Mouse (Mus musculus) forelimb bud, embryonic 11.5 days (tissue): ENCODE measurements around the gene Plxnd1.

Experiments used
- DNase-seq: peaks from one replicate; pipeline ENCODE4 v3.0.0-alpha.2; 2012; ENCODE audit warnings: low read depth, low spot score

The Plxnd1 gene

GRCm38 (mm10) chr6:115999227-115999626, 4.4 kb upstream of the Plxnd1 start:
- DNase-seq: no peak

- no peak for DNase-seq
Measured at GRCm38 (mm10) chr6:115998758-115999157, 4.0 kb upstream of the Plxnd1 start.

- no peak for DNase-seq
Measured at GRCm38 (mm10) chr6:115997726-115998311, 3.0 kb upstream of the Plxnd1 start.

- no peak for DNase-seq
Measured at GRCm38 (mm10) chr6:115996171-115996851, 1.5 kb upstream of the Plxnd1 start.

- DNase-seq: no peak
Measured at GRCm38 (mm10) chr6:115995531-115995941, 731 bp upstream of the Plxnd1 start.

- DNase-seq: no peak
Measured at GRCm38 (mm10) chr6:115994146-115994876, 494 bp downstream of the Plxnd1 start.

- DNase-seq: no peak
Measured at GRCm38 (mm10) chr6:115993463-115994145, 1.2 kb downstream of the Plxnd1 start.

- no peak for DNase-seq
Measured at GRCm38 (mm10) chr6:115992981-115993380, 1.8 kb downstream of the Plxnd1 start.

GRCm38 (mm10) chr6:115991881-115992620, 2.8 kb downstream of the Plxnd1 start:
- no peak for DNase-seq

GRCm38 (mm10) chr6:115991108-115991880, 3.5 kb downstream of the Plxnd1 start:
- DNase-seq: no peak

GRCm38 (mm10) chr6:115990479-115990878, 4.3 kb downstream of the Plxnd1 start:
- no peak for DNase-seq

GRCm38 (mm10) chr6:115990056-115990455, 4.7 kb downstream of the Plxnd1 start:
- DNase-seq: no peak

- no peak for DNase-seq
Measured at GRCm38 (mm10) chr6:115989607-115990006, 5.2 kb downstream of the Plxnd1 start.

- DNase-seq: no peak
Measured at GRCm38 (mm10) chr6:115989032-115989431, 5.8 kb downstream of the Plxnd1 start.

- DNase-seq: no peak
Measured at GRCm38 (mm10) chr6:115987096-115987747, 7.6 kb downstream of the Plxnd1 start.

GRCm38 (mm10) chr6:115986472-115987095, 8.2 kb downstream of the Plxnd1 start:
- no peak for DNase-seq

- DNase-seq: no peak
Measured at GRCm38 (mm10) chr6:115985622-115986021, 9.2 kb downstream of the Plxnd1 start.

GRCm38 (mm10) chr6:115984580-115984979, 10.2 kb downstream of the Plxnd1 start:
- DNase-seq: no peak

GRCm38 (mm10) chr6:115983306-115984038, 11.3 kb downstream of the Plxnd1 start:
- no peak for DNase-seq
